Mouse (Mus musculus) heart, embryonic 14.5 days (tissue): ENCODE measurements around the gene Hoxd10. TPM values are rescaled to one million over a fixed set of nuclear protein-coding genes. Genes with fewer than 3 reads are reported as not detected.

Source experiments
- ATAC-seq: fragments of 200-750 bp; cut with Nextera tagmentation; 2 replicates; pipeline ENCODE4 v1.8.0; 2017; ENCODE audit warnings: low read depth, moderate TSS enrichment; ENCODE audit not compliant: insufficient number of reproducible peaks, insufficient read depth, low FRiP score
- H3K27ac ChIP-seq, 2 experiments: fragments of 200-500 bp in 1 of 2; fragments of 300-500 bp in 1 of 2; sonication (generic) in 1 of 2; replicated peaks in 1 of 2; 2 replicates each; pipeline ENCODE4 v1.5.1; 2012 to 2014; ENCODE audit warnings: low read depth in 2 of 2, low read length in 2 of 2, control low read depth in 1 of 2, mild to moderate bottlenecking in 1 of 2, mixed read lengths in 1 of 2; ENCODE audit not compliant: control insufficient read depth in 1 of 2, insufficient read depth in 1 of 2
- H3K27me3 ChIP-seq: fragments of 300-500 bp; sonication (generic); 2 replicates; pipeline ENCODE4 v1.6.1; 2014; ENCODE audit warnings: mild to moderate bottlenecking, low read length, control low read depth; ENCODE audit not compliant: control insufficient read depth, insufficient read depth
- H3K36me3 ChIP-seq: fragments of 300-500 bp; sonication (generic); 2 replicates; pipeline ENCODE4 v1.6.1; 2014; ENCODE audit warnings: mild to moderate bottlenecking, control low read depth, low read length, mixed read lengths; ENCODE audit not compliant: control insufficient read depth, insufficient read depth
- H3K4me1 ChIP-seq, 2 experiments: fragments of 200-500 bp in 1 of 2; fragments of 300-500 bp in 1 of 2; sonication (generic) in 1 of 2; 2 replicates each; pipeline ENCODE4 v1.6.1; 2012 to 2014; ENCODE audit warnings: low read length in 2 of 2, control low read depth in 1 of 2, mixed read lengths in 1 of 2; ENCODE audit not compliant: control insufficient read depth in 2 of 2, insufficient read depth in 2 of 2
- H3K4me2 ChIP-seq: fragments of 300-500 bp; sonication (generic); 2 replicates; pipeline ENCODE4 v1.6.1; 2014; ENCODE audit warnings: mild to moderate bottlenecking, low read length
- H3K4me3 ChIP-seq, 2 experiments: fragments of 200-500 bp in 1 of 2; fragments of 300-500 bp in 1 of 2; sonication (generic) in 1 of 2; 2 replicates each; pipeline ENCODE4 v1.5.1; 2012 to 2014; ENCODE audit warnings: low read length in 2 of 2, mild to moderate bottlenecking in 2 of 2, control low read depth in 1 of 2, low read depth in 1 of 2, moderate library complexity in 1 of 2; ENCODE audit not compliant: control insufficient read depth in 1 of 2, insufficient read depth in 1 of 2
- H3K9ac ChIP-seq: fragments of 300-500 bp; sonication (generic); 2 replicates; pipeline ENCODE4 v1.6.1; 2014; ENCODE audit warnings: mild to moderate bottlenecking, low read length
- H3K9me3 ChIP-seq: fragments of 300-500 bp; sonication (generic); 2 replicates; pipeline ENCODE4 v1.6.1; 2016; ENCODE audit warnings: low read length, control low read depth; ENCODE audit not compliant: control insufficient read depth
- WGBS: fragments of 180-500 bp; shearing (Covaris S2); extraction: QIAGEN DNeasy Blood & Tissue Kit; methylation state at CpG from one replicate; pipeline ENCODE4 v1.1.7; 2014; 5-methylcytosine and 5-hydroxymethylcytosine counted together
- polyA plus RNA-seq: library from polyadenylated mRNA; unstranded; fragments of >200 nt; fragmentation: Nextera tagmentation; extraction: Ambion mirVana; gene quantifications from 2 replicates; pipeline ENCODE4 v1.2.1, GENCODE M21; 2014

Hoxd10 gene
- polyA plus RNA-seq, 1 experiment from 2014 or later, result not detected

DNA sequence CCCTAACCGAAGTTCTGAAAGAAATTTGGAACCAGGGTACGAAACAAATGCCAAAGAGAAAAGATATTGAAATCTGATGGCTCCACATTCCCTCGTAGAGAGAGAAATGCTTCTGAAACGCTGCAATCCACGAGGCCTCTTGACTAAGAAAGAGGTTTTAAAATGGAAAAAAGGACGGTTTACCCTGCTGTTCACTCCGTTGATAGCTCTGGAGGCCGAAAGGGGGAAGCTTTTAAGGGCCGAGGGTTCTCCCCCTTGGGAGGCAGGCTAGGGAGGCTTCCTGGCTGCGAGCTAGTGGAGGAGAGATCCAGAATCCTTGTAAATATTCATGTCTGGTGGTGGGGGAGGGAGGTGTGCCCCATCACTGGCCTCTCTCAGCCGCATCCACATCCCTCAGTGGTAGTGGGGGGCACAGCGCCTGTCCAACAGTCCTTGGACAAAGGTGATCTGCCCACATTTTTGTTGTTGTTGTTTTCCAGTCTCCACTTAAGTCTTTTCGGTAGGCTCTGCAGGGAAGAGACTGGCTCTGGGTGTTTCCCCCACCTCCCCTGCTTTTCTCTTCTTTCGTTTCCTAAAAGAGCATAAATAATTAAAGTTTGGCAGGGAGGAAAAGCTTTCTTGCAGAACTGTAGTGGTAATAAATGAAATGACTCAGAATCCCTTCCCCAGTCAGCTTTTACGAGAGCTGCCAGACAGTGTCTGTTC, 12.7 kb upstream of the Hoxd10 start, which contains the start of gene Hoxd11:
Gene Hoxd11 (plus strand): TSS at position 667 of the 705 bp plus-strand sequence.
- H3K9me3 ChIP-seq, result no peaks in the 10 kb centered on the region
- peak within 1 kb of the TSS in 1 of 2 experiments; percentile 6; a peak in 2 of 4 replicates for H3K4me3 ChIP-seq
- WGBS, result 2% methylated on average over 15 of the region's 15 CpGs
- no peaks in the 10 kb centered on the region for H3K36me3 ChIP-seq
- no peak within 1 kb of the TSS for H3K27ac ChIP-seq
- H3K4me2 ChIP-seq, result no peak within 1 kb of the TSS
- H3K27me3 ChIP-seq, result peaks cover 100% of the 10 kb centered on the region
- no peak for ATAC-seq
- peaks cover 0 to 14% of the 10 kb centered on the region in 2 experiments; a peak in 1 of 4 replicates for H3K4me1 ChIP-seq
- no peak within 1 kb of the TSS for H3K9ac ChIP-seq

DNA sequence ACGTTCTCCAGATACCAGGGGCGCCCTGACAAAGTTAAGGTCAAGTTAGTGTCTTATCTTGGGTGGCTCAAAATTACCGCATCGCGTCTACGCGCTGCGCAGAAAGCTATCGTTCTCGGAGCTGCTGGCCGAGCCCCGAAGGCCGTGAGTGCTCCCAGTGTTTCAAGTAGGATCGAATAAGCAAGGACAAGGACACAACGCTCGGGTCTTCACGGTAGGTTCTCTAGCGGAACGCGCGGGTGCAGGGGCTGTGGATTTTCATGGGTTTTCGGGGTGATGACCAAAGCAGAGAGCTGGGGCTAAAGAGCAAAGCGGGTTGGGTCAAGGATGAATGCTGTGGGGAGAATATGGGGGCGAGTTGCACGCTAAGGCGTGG, 12.1 kb upstream of the Hoxd10 start:
- peaks cover 100% of the 10 kb centered on the region for H3K27me3 ChIP-seq
- no peaks in the 10 kb centered on the region for H3K9me3 ChIP-seq
- H3K4me3 ChIP-seq, result peak overlapping the region in 1 of 2 experiments; percentile 6; a peak in 2 of 4 replicates
- H3K4me1 ChIP-seq, result peaks cover 0 to 14% of the 10 kb centered on the region in 2 experiments; a peak in 1 of 4 replicates
- H3K9ac ChIP-seq, result no peak overlapping the region
- no peak overlapping the region for H3K4me2 ChIP-seq
- H3K36me3 ChIP-seq, result no peaks in the 10 kb centered on the region
- ATAC-seq, result no peak
- H3K27ac ChIP-seq, result no peak overlapping the region
- under 1% methylated on average over 26 of the region's 26 CpGs for WGBS

- peak overlapping the region in 1 of 2 experiments; percentile 6; a peak in 2 of 4 replicates for H3K4me3 ChIP-seq
- H3K36me3 ChIP-seq, result no peaks in the 10 kb centered on the region
- H3K27ac ChIP-seq, result no peak overlapping the region
- 2% methylated on average over 23 of the region's 23 CpGs for WGBS
- peaks cover 100% of the 10 kb centered on the region for H3K27me3 ChIP-seq
- H3K4me2 ChIP-seq, result no peak overlapping the region
- ATAC-seq, result no peak
- no peak overlapping the region for H3K9ac ChIP-seq
- H3K4me1 ChIP-seq, result peaks cover 0 to 14% of the 10 kb centered on the region in 2 experiments; a peak in 1 of 4 replicates
- H3K9me3 ChIP-seq, result no peaks in the 10 kb centered on the region
These were observed 11.7 kb upstream of the Hoxd10 start for GRCm38 (mm10) chr2:74679980-74680379.

DNA sequence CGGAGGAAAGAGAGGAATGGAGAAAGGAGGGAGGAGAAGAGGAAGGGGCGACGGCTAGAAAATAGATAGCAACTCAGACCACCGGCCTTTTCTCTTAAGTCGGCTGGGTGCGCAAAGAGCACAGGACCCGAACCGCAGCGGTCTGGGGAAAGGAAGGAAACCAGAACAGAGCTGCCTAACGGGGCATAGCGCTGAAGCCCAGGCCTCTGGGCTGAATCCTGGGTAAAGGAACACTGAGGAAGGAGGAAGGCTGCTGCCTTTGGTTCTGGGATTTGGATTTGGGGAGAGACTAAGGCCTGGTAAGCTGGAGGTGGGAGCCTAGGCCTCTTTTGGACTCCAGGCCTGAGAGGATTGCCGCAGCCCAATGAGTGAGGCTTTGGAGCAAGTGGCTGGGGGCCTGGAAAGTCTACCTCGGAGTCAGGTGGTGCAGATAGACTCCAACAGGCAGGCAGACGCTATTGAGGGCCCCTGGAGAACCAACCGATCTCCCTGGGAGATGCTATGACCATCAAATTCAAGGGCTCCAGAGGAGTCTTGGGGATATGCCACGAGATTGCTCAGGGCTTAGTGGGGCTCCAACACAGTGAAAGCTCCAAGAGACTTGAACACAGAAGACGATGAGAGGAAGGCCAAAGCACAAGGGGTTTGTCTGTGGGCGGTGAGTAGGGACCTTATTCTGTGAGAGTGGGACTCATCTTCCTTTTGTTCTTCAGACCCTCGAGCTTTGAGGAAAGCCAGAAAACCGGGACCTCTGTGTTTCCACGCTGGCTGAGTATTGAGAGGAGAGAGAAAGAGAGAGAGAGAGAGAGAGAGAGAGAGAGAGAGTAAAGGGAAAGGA, 10.9 kb upstream of the Hoxd10 start:
- Histone ChIP-seq H3K27me3 (peaks cover 100% of the 10 kb centered on the region), H3K4me3 (no peak overlapping the region), H3K4me1 (peaks cover 0 to 14% of the 10 kb centered on the region in 2 experiments; a peak in 1 of 4 replicates), H3K9ac (no peak overlapping the region), H3K27ac (no peak overlapping the region), H3K36me3 (no peaks in the 10 kb centered on the region), H3K4me2 (no peak overlapping the region), H3K9me3 (no peaks in the 10 kb centered on the region)
- no peak for ATAC-seq
- WGBS, result 3% methylated on average over 21 of the region's 21 CpGs

GRCm38 (mm10) chr2:74681594-74682531, 9.9 kb upstream of the Hoxd10 start:
- H3K4me3 ChIP-seq, result peak overlapping the region in 1 of 2 experiments; percentile 25; a peak in 2 of 4 replicates
- no peaks in the 10 kb centered on the region for H3K36me3 ChIP-seq
- H3K9me3 ChIP-seq, result no peaks in the 10 kb centered on the region
- under 1% methylated on average over 77 of the region's 78 CpGs for WGBS
- no peak for ATAC-seq
- no peak overlapping the region for H3K9ac ChIP-seq
- H3K4me1 ChIP-seq, result peaks cover 0 to 14% of the 10 kb centered on the region in 2 experiments; a peak in 1 of 4 replicates
- H3K27me3 ChIP-seq, result peaks cover 99% of the 10 kb centered on the region
- peak overlapping the region; percentile 48 for H3K4me2 ChIP-seq
- no peak overlapping the region for H3K27ac ChIP-seq

DNA sequence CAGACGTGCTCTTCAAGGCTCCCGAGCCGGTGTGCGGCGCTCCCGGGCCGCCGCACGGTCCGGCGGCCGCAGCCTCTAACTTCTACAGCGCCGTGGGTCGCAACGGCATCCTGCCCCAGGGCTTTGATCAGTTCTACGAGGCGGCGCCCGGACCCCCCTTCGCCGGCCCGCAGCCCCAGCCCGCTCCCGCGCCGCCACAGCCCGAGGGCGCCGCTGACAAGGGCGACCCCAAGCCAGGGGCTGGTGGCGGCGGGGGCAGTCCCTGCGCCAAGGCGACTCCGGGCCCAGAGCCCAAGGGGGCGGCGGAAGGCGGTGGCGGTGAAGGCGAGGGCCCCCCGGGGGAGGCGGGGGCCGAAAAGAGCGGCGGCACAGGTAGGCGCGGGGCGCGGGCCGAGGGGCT, 8.9 kb upstream of the Hoxd10 start:
- Histone ChIP-seq H3K36me3 (no peaks in the 10 kb centered on the region), H3K27ac (no peak overlapping the region), H3K27me3 (peaks cover 99% of the 10 kb centered on the region), H3K4me3 (peak overlapping the region in 1 of 2 experiments; percentile 25; a peak in 2 of 4 replicates), H3K4me2 (peak overlapping the region; percentile 48), H3K9me3 (no peaks in the 10 kb centered on the region), H3K4me1 (peaks cover 0 to 14% of the 10 kb centered on the region in 2 experiments; a peak in 1 of 4 replicates), H3K9ac (no peak overlapping the region)
- WGBS, result under 1% methylated on average over 41 of the region's 51 CpGs
- no peak for ATAC-seq
